ENCODE assay signal across 29 mouse cellular contexts in the genomic region with DNA sequence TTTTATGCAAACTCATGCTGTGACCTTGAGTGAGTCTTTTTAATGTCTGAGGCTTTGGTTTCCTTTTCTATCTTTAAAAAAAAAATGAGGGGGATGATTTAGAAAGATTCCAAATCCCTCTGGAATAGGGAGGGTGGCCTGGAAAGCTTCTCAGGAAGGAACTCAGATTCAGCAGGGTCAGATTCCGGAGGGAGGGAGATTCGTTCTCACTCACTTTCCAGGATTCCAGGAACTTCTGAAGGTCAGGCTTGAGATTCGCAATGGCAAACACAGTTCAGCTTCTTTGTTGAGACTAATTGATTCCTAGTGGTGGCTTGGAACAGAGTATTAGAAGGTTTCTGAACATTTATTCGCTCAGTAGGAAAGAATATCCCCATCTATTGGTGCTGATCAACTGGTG. TPM values are rescaled to one million over a fixed set of nuclear protein-coding genes. Genes with fewer than 3 reads are reported as not detected.
A peak's percentile ranks its signal among the peaks of the same experiment; 100 is the strongest.
DNase-seq lines count a peak whose midpoint lies in the region; TF ChIP-seq lines count a peak whose summit lies in the region.
"Had no signal": no experiment of that assay in that cellular context is flagged by ENCODE, and none has a peak within 500 bp of the region (broad histone marks: within the 10 kb centered on the region; RNA-seq: fewer than 3 reads in every experiment).

No protein-coding gene starts in this region.

- peak; percentile 54 for DNase-seq in kidney, adult 2 months
- DNase-seq in kidney, postnatal 10 days, result no peak
- peak; percentile 17 to 23 for DNase-seq in kidney, postnatal 36 days
- DNase-seq in kidney, adult 8-10 months, result no peak
- no peak for DNase-seq in ES-E14 (ENCODE audit: low read depth, low spot score)
- no peak for DNase-seq in gastrocnemius, postnatal 10 days
- DNase-seq: adrenal gland, postnatal 25 days; cerebellum, adult 2 months; cerebellum, postnatal 25 days; gastrocnemius, postnatal 25 days; heart, adult 11 months; lung, embryonic 14.5 days; midbrain, embryonic 14.5 days had no signal

- H3K9ac ChIP-seq in ES-E14 (ENCODE audit: insufficient read depth, low read depth, low read length, poor library complexity, severe bottlenecking), result no peak overlapping the region; the same call in 1 of the 2 replicates
- H3K9ac ChIP-seq: forebrain, embryonic 13.5 days; heart, embryonic 15.5 days; intestine, embryonic 15.5 days; limb, embryonic 12.5 days; liver, embryonic 15.5 days; lung, embryonic 14.5 days; stomach, embryonic 15.5 days had no signal

- WGBS in kidney, adult 2 months, result 50% methylated on average over 4 of the region's 4 CpGs

- no peak for TF ChIP-seq CTCF in kidney, adult 2 months (conservative IDR thresholded peaks at IDR 0.05; ENCODE audit: insufficient read depth, insufficient read length, low read depth, low read length)
- TF ChIP-seq CTCF in E14TG2a.4 (conservative IDR thresholded peaks at IDR 0.05; ENCODE audit: low read length), result no peak

- no peak overlapping the region for H3K4me3 ChIP-seq in kidney, adult 2 months (ENCODE audit: insufficient read depth, low read depth, low read length)
- H3K4me3 ChIP-seq in E14TG2a.4 (replicated peaks; ENCODE audit: low read length) (peak overlapping the region; percentile 45), ES-E14 (ENCODE audit: insufficient read depth in 1 of 2, low read depth in 1 of 2, low read length in 2 of 2, poor library complexity in 1 of 2, severe bottlenecking in 1 of 2) (peak overlapping the region in 1 of 2 experiments; percentile 14; a peak in 2 of 4 replicates)
- H3K4me3 ChIP-seq: forebrain, embryonic 13.5 days; heart, embryonic 10.5 days; heart, embryonic 15.5 days; intestine, embryonic 15.5 days; left cerebral cortex, adult 2 months; limb, embryonic 12.5 days; liver, embryonic 15.5 days; stomach, embryonic 15.5 days had no signal

- no peaks in the 10 kb centered on the region for H3K4me1 ChIP-seq in kidney, adult 2 months (ENCODE audit: control insufficient read depth, insufficient read depth, low read length)
- H3K4me1 ChIP-seq in E14TG2a.4 (replicated peaks; ENCODE audit: low read depth, low read length) (peaks cover 76% of the 10 kb centered on the region), ES-E14 (ENCODE audit: control insufficient read depth in 2 of 2, insufficient read depth in 2 of 2, low read length in 2 of 2, poor library complexity in 1 of 2) (peaks cover 7 to 23% of the 10 kb centered on the region in 2 experiments)
- H3K4me1 ChIP-seq: liver, embryonic 15.5 days had no signal

- TF ChIP-seq POLR2A in kidney, adult 2 months (IDR thresholded peaks at IDR 0.05; ENCODE audit: low read depth, low read length), result no peak

- no peaks in the 10 kb centered on the region for H3K36me3 ChIP-seq in kidney, adult 2 months (ENCODE audit: control insufficient read depth, insufficient read depth, low read length)
- H3K36me3 ChIP-seq in E14TG2a.4 (ENCODE audit: insufficient read depth, low read length) (no peaks in the 10 kb centered on the region), ES-E14 (ENCODE audit: control insufficient read depth, insufficient read depth, low read length, poor library complexity, severe bottlenecking) (no peaks in the 10 kb centered on the region)
- H3K36me3 ChIP-seq: G1E; heart, embryonic 10.5 days; heart, embryonic 15.5 days; intestine, embryonic 15.5 days; liver, embryonic 15.5 days; stomach, embryonic 15.5 days had no signal

- no peaks in the 10 kb centered on the region for H3K27me3 ChIP-seq in kidney, adult 2 months (replicated peaks; ENCODE audit: control insufficient read depth, insufficient read depth, low read length)
- no peaks in the 10 kb centered on the region for H3K27me3 ChIP-seq in E14TG2a.4 (ENCODE audit: insufficient read depth, low read length)
- H3K27me3 ChIP-seq: forebrain, embryonic 13.5 days had no signal

- H3K27ac ChIP-seq in kidney, adult 2 months (ENCODE audit: insufficient read depth, low read depth, low read length), result no peak overlapping the region
- H3K27ac ChIP-seq in ES-E14 (ENCODE audit: insufficient read depth, low read depth, low read length, poor library complexity, severe bottlenecking), result peak overlapping the region; percentile 61; the same call in 1 of the 2 replicates
- H3K27ac ChIP-seq: forebrain, embryonic 13.5 days; heart, embryonic 10.5 days; heart, embryonic 15.5 days; intestine, embryonic 15.5 days; left cerebral cortex, adult 2 months; limb, embryonic 12.5 days; liver, embryonic 15.5 days; stomach, embryonic 15.5 days had no signal

- H3K9me3 ChIP-seq in E14TG2a.4 (ENCODE audit: low read length) (no peaks in the 10 kb centered on the region), ES-E14 (ENCODE audit: control insufficient read depth, insufficient read depth, low read depth, low read length) (no peaks in the 10 kb centered on the region)
- H3K9me3 ChIP-seq: forebrain, embryonic 13.5 days; G1E; heart, embryonic 10.5 days; heart, embryonic 15.5 days; intestine, embryonic 15.5 days; limb, embryonic 12.5 days; liver, embryonic 15.5 days; stomach, embryonic 15.5 days had no signal

- in situ Hi-C loops in ES-E14 (cut with MboI; ENCODE audit: low sequenced_read_pairs in 2 of 2, unreplicated experiment in 2 of 2), result no loop called here

TF ChIP-seq in ES-E14, 5 proteins besides CTCF, POLR2A, EP300 and RAD21:
- TF ChIP-seq MAFK (IDR thresholded peaks at IDR 0.05; ENCODE audit: insufficient read depth, low read depth, low read length) (0 out of 2 replicates have a peak, but pooled peaks have one; percentile 13), CHD2 (IDR thresholded peaks at IDR 0.05; ENCODE audit: low read depth, low read length) (no peak)

RNA-seq across cellular contexts. Expression of gene Cacng8, which starts 20.1 kb away (rescaled TPM):
- polyA plus RNA-seq in kidney, adult 2 months (2012; rRNA removed), result 0.11 TPM in 1 of 2 replicates, not detected in the other
- 7.8 and 9.8 TPM in 2 replicates for total RNA-seq in ES-E14 (2012; rRNA removed)
- total RNA-seq in gastrocnemius, postnatal 10 days (2021), result under 1 TPM in 1 of 2 experiments, not detected in 1; 0.43 TPM
- total RNA-seq: G1E; gastrocnemius, postnatal 25 days; heart, postnatal 25 days; liver, adult 2 months; megakaryocyte, adult 5-6 weeks; monocyte, adult 5-6 weeks had no signal
- polyA plus RNA-seq: G1E; liver, adult 2 months; liver, embryonic 15.5 days had no signal

RNA-seq across cellular contexts. Expression of gene Cacng7, which starts 37.7 kb away (rescaled TPM):
- polyA plus RNA-seq in kidney, adult 2 months (2012; rRNA removed), result 3.4 and 4.4 TPM in 2 replicates
- 14.4 and 16.0 TPM in 2 replicates for total RNA-seq in ES-E14 (2012; rRNA removed)
- total RNA-seq in gastrocnemius, postnatal 10 days (2021), result 10 to 100 TPM in 1 of 2 experiments, 1 to 10 TPM in 1; 9.7 to 10.2 TPM
- total RNA-seq: megakaryocyte, adult 5-6 weeks; monocyte, adult 5-6 weeks had no signal
- polyA plus RNA-seq: G1E had no signal

RNA-seq across cellular contexts. Expression of gene Cacng6, which starts 53.6 kb away (rescaled TPM):
- 1.3 TPM in 1 of 2 replicates, not detected in the other for polyA plus RNA-seq in kidney, adult 2 months (2012; rRNA removed)
- total RNA-seq in ES-E14 (2012; rRNA removed), result 5.8 and 6.1 TPM in 2 replicates
- total RNA-seq in gastrocnemius, postnatal 10 days (2021), result 10 to 100 TPM; 80.3 to 88.7 TPM
- total RNA-seq: adrenal gland, adult 18-20 months; adrenal gland, postnatal 25 days; megakaryocyte, adult 5-6 weeks; monocyte, adult 5-6 weeks had no signal
- polyA plus RNA-seq: forebrain, embryonic 13.5 days; G1E; hindbrain, embryonic 16.5 days; liver, adult 2 months; lung, embryonic 14.5 days; midbrain, embryonic 14.5 days had no signal

Comparison
In these comparisons a context has a peak if more than half of its experiments do, and no peak if none do; other contexts are left out.
1. DNase-seq: peak in kidney, adult 2 months (single experiment) and kidney, postnatal 36 days (2 of 2); none in kidney, postnatal 10 days (single experiment), kidney, adult 8-10 months (0 of 2), ES-E14 (single experiment) and gastrocnemius, postnatal 10 days (single experiment).
2. RNA of gene Cacng6, which starts 53.6 kb away (total RNA-seq): 80.3 to 88.7 TPM in gastrocnemius, postnatal 10 days; 5.8 to 6.1 TPM in ES-E14; every median in the first group is over 10 times any median in the second.